Mouse (Mus musculus) MEL (cell line): ENCODE data around the gene Zswim9. TPM values are rescaled to one million over a fixed set of nuclear protein-coding genes. Genes with fewer than 3 reads are reported as not detected.

ENCODE experiments used
- DNase-seq: peaks from one replicate; pipeline ENCODE4 v3.0.0; 2011; ENCODE audit warnings: low read depth, low spot score
- H3K27ac ChIP-seq: 2 replicates; pipeline ENCODE4 v1.5.1; 2012; ENCODE audit warnings: low read depth, mild to moderate bottlenecking, control low read depth, low read length, moderate library complexity; ENCODE audit not compliant: control insufficient read depth
- H3K27me3 ChIP-seq, 2 experiments: fragments of 150-350 bp in 1 of 2; sonication (generic) in 1 of 2; 2 replicates each; pipeline ENCODE4 v1.6.1; 2012; ENCODE audit warnings: low read length in 2 of 2, mild to moderate bottlenecking in 2 of 2, improper control_type of control experiment in 1 of 2, moderate library complexity in 1 of 2; ENCODE audit not compliant: insufficient read depth in 2 of 2, control insufficient read depth in 1 of 2
- H3K36me3 ChIP-seq, 2 experiments: 2 replicates each; pipeline ENCODE4 v1.6.1; 2012 to 2014; ENCODE audit warnings: low read length in 2 of 2, improper control_type of control experiment in 1 of 2, inconsistent platforms in 1 of 2, mild to moderate bottlenecking in 1 of 2; ENCODE audit not compliant: insufficient read depth in 2 of 2, control insufficient read depth in 1 of 2
- H3K4me1 ChIP-seq, 2 experiments: fragments of 150-350 bp in 1 of 2; sonication (generic) in 1 of 2; 2 replicates each; pipeline ENCODE4 v1.6.1; 2012; ENCODE audit warnings: low read length in 2 of 2, improper control_type of control experiment in 1 of 2, mild to moderate bottlenecking in 1 of 2; ENCODE audit not compliant: insufficient read depth in 2 of 2, control insufficient read depth in 1 of 2
- H3K4me3 ChIP-seq, 2 experiments: fragments of 150-350 bp in 1 of 2; sonication (generic) in 1 of 2; 2 replicates each; pipeline ENCODE4 v1.5.1; 2012; ENCODE audit warnings: low read depth in 2 of 2, low read length in 2 of 2, mild to moderate bottlenecking in 2 of 2, moderate library complexity in 2 of 2, control low read depth in 1 of 2, improper control_type of control experiment in 1 of 2; ENCODE audit not compliant: control insufficient read depth in 1 of 2, insufficient read depth in 1 of 2
- H3K79me2 ChIP-seq: 2 replicates; pipeline ENCODE4 v1.6.1; 2012; ENCODE audit warnings: mild to moderate bottlenecking, low read length, moderate library complexity; ENCODE audit not compliant: control insufficient read depth, poor library complexity, insufficient read depth
- H3K9ac ChIP-seq: 2 replicates; pipeline ENCODE4 v1.6.1; 2012; ENCODE audit warnings: low read depth, mild to moderate bottlenecking, control low read depth, low read length, moderate library complexity; ENCODE audit not compliant: control insufficient read depth, poor library complexity, severe bottlenecking
- H3K9me3 ChIP-seq: fragments of 150-350 bp; sonication (generic); replicated peaks from 2 replicates; pipeline ENCODE4 v1.6.1; 2012; ENCODE audit warnings: mild to moderate bottlenecking, low read length, improper control_type of control experiment, moderate library complexity; ENCODE audit not compliant: insufficient read depth
- CHD1 ChIP-seq: IDR thresholded peaks from 2 replicates; pipeline ENCODE4 v1.6.1; 2012; ENCODE audit warnings: low read depth, mild to moderate bottlenecking, inconsistent platforms, low read length, improper control_type of control experiment
- CHD2 ChIP-seq: IDR thresholded peaks from 2 replicates; pipeline ENCODE4 v1.6.1; 2011; ENCODE audit warnings: low read length, improper control_type of control experiment
- EP300 ChIP-seq, 2 experiments: IDR thresholded peaks; 2 replicates each; pipeline ENCODE4 v1.6.1; 2011; ENCODE audit warnings: improper control_type of control experiment in 2 of 2, low read length in 2 of 2, low read depth in 1 of 2, mild to moderate bottlenecking in 1 of 2
- ETS1 ChIP-seq: IDR thresholded peaks from 2 replicates; pipeline ENCODE4 v1.6.1; 2012; ENCODE audit warnings: low read depth, mild to moderate bottlenecking, inconsistent platforms, low read length, improper control_type of control experiment, moderate library complexity
- HCFC1 ChIP-seq: IDR thresholded peaks from 2 replicates; pipeline ENCODE4 v1.6.1; 2012; ENCODE audit warnings: low read depth, mild to moderate bottlenecking, inconsistent platforms, low read length, improper control_type of control experiment, moderate library complexity
- KAT2A ChIP-seq: conservative IDR thresholded peaks from 2 replicates; pipeline ENCODE4 v1.6.1; 2012; ENCODE audit warnings: low read depth, low read length, improper control_type of control experiment, inconsistent platforms
- MAFK ChIP-seq: IDR thresholded peaks from 2 replicates; pipeline ENCODE4 v1.6.1; 2011; ENCODE audit warnings: low read depth, mild to moderate bottlenecking, low read length, improper control_type of control experiment, borderline replicate concordance
- MEF2A ChIP-seq: IDR thresholded peaks from 2 replicates; pipeline ENCODE4 v1.6.1; 2014; ENCODE audit warnings: low read depth, mild to moderate bottlenecking, inconsistent platforms, low read length, improper control_type of control experiment; ENCODE audit not compliant: poor library complexity, insufficient replicate concordance, severe bottlenecking; ENCODE audit errors: extremely low read depth
- POLR2AphosphoS2 ChIP-seq: IDR thresholded peaks from 2 replicates; pipeline ENCODE4 v1.6.1; 2011; ENCODE audit warnings: low read length, improper control_type of control experiment
- RAD21 ChIP-seq: IDR thresholded peaks from 2 replicates; pipeline ENCODE4 v1.6.1; 2011; ENCODE audit warnings: mild to moderate bottlenecking, low read depth, low read length, improper control_type of control experiment
- RCOR1 ChIP-seq: IDR thresholded peaks from 2 replicates; pipeline ENCODE4 v1.6.1; 2012; ENCODE audit warnings: low read depth, mild to moderate bottlenecking, inconsistent platforms, low read length, improper control_type of control experiment
- SMC3 ChIP-seq: IDR thresholded peaks from 2 replicates; pipeline ENCODE4 v1.6.1; 2011; ENCODE audit warnings: low read depth, low read length, improper control_type of control experiment
- TCF12 ChIP-seq: IDR thresholded peaks from 2 replicates; pipeline ENCODE4 v1.6.1; 2014; ENCODE audit warnings: low read depth, mild to moderate bottlenecking, inconsistent platforms, low read length, improper control_type of control experiment, moderate library complexity
- UBTF ChIP-seq: IDR thresholded peaks from 2 replicates; pipeline ENCODE4 v1.6.1; 2012; ENCODE audit warnings: low read depth, mild to moderate bottlenecking, inconsistent platforms, low read length, improper control_type of control experiment, moderate library complexity, borderline replicate concordance; ENCODE audit not compliant: insufficient read depth
- USF1 ChIP-seq: IDR thresholded peaks from 2 replicates; pipeline ENCODE4 v1.6.1; 2014; ENCODE audit warnings: low read depth, mild to moderate bottlenecking, inconsistent platforms, low read length, improper control_type of control experiment, moderate library complexity
- ZC3H11A ChIP-seq: IDR thresholded peaks from 2 replicates; pipeline ENCODE4 v1.6.1; 2012; ENCODE audit warnings: low read depth, mild to moderate bottlenecking, inconsistent platforms, low read length, improper control_type of control experiment
- polyA plus RNA-seq, 2 experiments: library from polyadenylated mRNA; stranded (reverse) in 1 of 2; unstranded in 1 of 2; fragments of >175 nt in 1 of 2; fragments of >200 nt in 1 of 2; gene quantifications; 2 replicates each; pipeline versions ENCODE4 v1.2.1 to v1.2.4; 2012; ENCODE audit warnings: low replicate concordance in 2 of 2, low read depth in 1 of 2; ENCODE audit not compliant: insufficient read length in 2 of 2, insufficient read depth in 1 of 2, missing spikeins in 1 of 2
- total RNA-seq: library from RNA; depleted of rRNA; stranded (reverse); fragments of 300-350 nt; gene quantifications from 2 replicates; pipeline ENCODE4 v1.2.3, GENCODE M21; 2012

Zswim9 gene
- total and polyA plus RNA-seq, 3 experiments, result 6.1 to 46.6 (median 7.7) TPM

- Histone ChIP-seq H3K9me3 (no peaks in the 10 kb centered on the region), H3K9ac (no peak overlapping the region), H3K79me2 (no peaks in the 10 kb centered on the region), H3K36me3 (peaks cover 17 to 25% of the 10 kb centered on the region in 2 experiments), H3K27me3 (no peaks in the 10 kb centered on the region), H3K4me3 (no peak overlapping the region), H3K27ac (no peak overlapping the region), H3K4me1 (peaks cover 5 to 21% of the 10 kb centered on the region in 2 experiments)
- DNase-seq, result no peak
- no peak for TF ChIP-seq USF1
- no peak for TF ChIP-seq UBTF
- TF ChIP-seq KAT2A, result no peak
- no peak for TF ChIP-seq CHD1
- TF ChIP-seq ETS1, result no peak
- TF ChIP-seq POLR2AphosphoS2, result no peak
- no peak for TF ChIP-seq EP300 (IDR thresholded peaks at IDR 0.05; ENCODE audit: low read depth in 1 of 2, low read length in 2 of 2)
- TF ChIP-seq MAFK, result no peak
These were observed 19.1 kb upstream of the Zswim9 start for GRCm38 (mm10) chr7:13297636-13298035.

- Histone ChIP-seq H3K36me3 (peaks cover 13 to 18% of the 10 kb centered on the region in 2 experiments; a peak in 3 of 4 replicates), H3K9ac (no peak overlapping the region), H3K27ac (no peak overlapping the region), H3K4me3 (no peak overlapping the region), H3K79me2 (no peaks in the 10 kb centered on the region), H3K27me3 (no peaks in the 10 kb centered on the region), H3K4me1 (peaks cover 2 to 11% of the 10 kb centered on the region in 2 experiments; a peak in 3 of 4 replicates), H3K9me3 (no peaks in the 10 kb centered on the region)
- TF ChIP-seq TCF12 (no peak), UBTF (no peak), RCOR1 (no peak), HCFC1 (no peak), KAT2A (no peak), ZC3H11A (no peak), CHD2 (no peak), MEF2A (no peak), RAD21 (no peak), SMC3 (no peak)
- no peak for DNase-seq
These were observed 16.7 kb upstream of the Zswim9 start for GRCm38 (mm10) chr7:13295256-13295655.
